Mouse (Mus musculus) ES-Bruce4 (cell line): ENCODE results near the gene Pde7b. TPM values are rescaled to one million over a fixed set of nuclear protein-coding genes. Genes with fewer than 3 reads are reported as not detected.

Experiments
- H3K27ac ChIP-seq: 2 replicates; pipeline ENCODE4 v1.5.1; 2012; ENCODE audit warnings: low read length, inconsistent platforms; ENCODE audit not compliant: insufficient read depth
- H3K27me3 ChIP-seq: 2 replicates; pipeline ENCODE4 v1.6.1; 2012; ENCODE audit warnings: mild to moderate bottlenecking, low read length, inconsistent platforms; ENCODE audit not compliant: control insufficient read depth, poor library complexity, insufficient read depth, severe bottlenecking
- H3K36me3 ChIP-seq: 2 replicates; pipeline ENCODE4 v1.6.1; 2012; ENCODE audit warnings: inconsistent platforms, mild to moderate bottlenecking, low read length, moderate library complexity; ENCODE audit not compliant: control insufficient read depth, poor library complexity, insufficient read depth, severe bottlenecking
- H3K4me1 ChIP-seq: one replicate; pipeline ENCODE4 v1.8.1; 2011; ENCODE audit warnings: low read length; ENCODE audit not compliant: control insufficient read depth, insufficient read depth
- H3K4me3 ChIP-seq: 2 replicates; pipeline ENCODE4 v1.5.1; 2011; ENCODE audit warnings: low read depth, mild to moderate bottlenecking, low read length
- H3K9ac ChIP-seq: 2 replicates; pipeline ENCODE4 v1.6.1; 2012; ENCODE audit warnings: low read depth, mild to moderate bottlenecking, inconsistent platforms; ENCODE audit not compliant: poor library complexity, severe bottlenecking
- H3K9me3 ChIP-seq: replicated peaks from 2 replicates; pipeline ENCODE4 v1.6.1; 2012; ENCODE audit warnings: mild to moderate bottlenecking, low read length, inconsistent platforms; ENCODE audit not compliant: control insufficient read depth, poor library complexity, insufficient read depth, severe bottlenecking
- CTCF ChIP-seq: IDR thresholded peaks from one replicate; pipeline ENCODE4 v1.8.1; 2011; ENCODE audit warnings: low read depth, low read length
- EP300 ChIP-seq: IDR thresholded peaks from 2 replicates; pipeline ENCODE4 v1.6.1; 2011; ENCODE audit warnings: low read depth, low read length; ENCODE audit not compliant: insufficient read depth
- POLR2A ChIP-seq: IDR thresholded peaks from one replicate; pipeline ENCODE4 v1.8.1; 2011; ENCODE audit warnings: low read length; ENCODE audit not compliant: insufficient read depth
- polyA plus RNA-seq: library from polyadenylated mRNA; stranded (reverse); fragments of >200 nt; gene quantifications from 2 replicates; pipeline ENCODE4 v1.2.4, GENCODE M21; 2011; ENCODE audit warnings: low read depth; ENCODE audit not compliant: missing spikeins, insufficient read depth, insufficient read length

The Pde7b gene
- polyA plus RNA-seq, 1 experiment = 0.18 TPM

DNA sequence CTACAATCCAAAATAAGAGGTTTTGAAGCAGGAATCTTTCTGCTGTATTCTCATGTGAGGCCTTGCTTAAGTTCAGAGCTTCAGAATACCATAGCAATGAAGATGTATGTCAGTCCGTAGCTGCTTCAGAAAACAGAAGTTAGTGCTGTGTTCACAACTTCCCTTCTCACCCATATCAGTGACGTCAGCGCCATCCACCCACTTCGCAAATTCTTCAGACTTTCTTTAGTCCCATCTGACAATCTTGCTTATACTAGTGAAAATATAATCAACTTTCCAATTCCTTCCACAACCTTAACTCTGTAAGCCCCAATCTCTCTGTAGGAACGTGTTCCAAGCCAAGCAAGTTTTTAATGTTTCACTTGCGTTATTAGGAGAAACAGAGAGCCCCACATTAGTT is 326.7 kb downstream of the Pde7b start:
- H3K9ac ChIP-seq = no peak overlapping the region
- H3K27ac ChIP-seq = no peak overlapping the region

GRCm38 (mm10) chr10:20395778-20396177 is 329.1 kb downstream of the Pde7b start:
- Histone ChIP-seq H3K9me3 (no peaks in the 10 kb centered on the region), H3K36me3 (no peaks in the 10 kb centered on the region), H3K4me3 (no peak overlapping the region), H3K4me1 (peaks cover 3% of the 10 kb centered on the region), H3K9ac (no peak overlapping the region), H3K27ac (no peak overlapping the region), H3K27me3 (no peaks in the 10 kb centered on the region)
- TF ChIP-seq EP300 = no peak

More for the DNA sequence above, 326.7 kb downstream of the Pde7b start:
- Histone ChIP-seq H3K36me3 (no peaks in the 10 kb centered on the region), H3K27me3 (no peaks in the 10 kb centered on the region), H3K9me3 (no peaks in the 10 kb centered on the region), H3K4me3 (no peak overlapping the region), H3K4me1 (peaks cover 3% of the 10 kb centered on the region)
- TF ChIP-seq EP300 = no peak
- TF ChIP-seq POLR2A = no peak

DNA sequence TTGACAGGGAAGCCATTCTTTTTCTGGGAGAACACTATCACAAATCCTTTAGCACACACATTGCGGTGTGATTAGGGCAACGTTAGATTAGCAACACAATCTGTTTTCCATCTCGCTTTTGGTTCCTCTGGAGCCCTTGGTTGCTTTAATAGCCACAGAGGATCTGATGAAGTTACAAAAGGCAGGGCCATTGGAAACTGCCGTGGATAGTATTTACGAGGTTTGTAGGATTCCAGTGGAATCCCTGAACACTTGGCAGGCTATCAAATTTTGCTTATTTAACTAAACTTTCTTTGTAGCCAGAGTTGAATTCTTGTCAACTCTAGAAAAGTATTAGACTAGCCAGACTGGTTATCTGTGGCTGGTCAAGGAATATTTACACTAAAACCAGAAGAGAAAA is 330.1 kb downstream of the Pde7b start:
- H3K27ac ChIP-seq = no peak overlapping the region
- no peak overlapping the region for H3K9ac ChIP-seq
- H3K4me1 ChIP-seq = peaks cover 3% of the 10 kb centered on the region
- H3K4me3 ChIP-seq = no peak overlapping the region
- no peaks in the 10 kb centered on the region for H3K36me3 ChIP-seq
- H3K9me3 ChIP-seq = no peaks in the 10 kb centered on the region
- no peaks in the 10 kb centered on the region for H3K27me3 ChIP-seq
- TF ChIP-seq POLR2A = no peak
- no peak for TF ChIP-seq EP300
- no peak for TF ChIP-seq CTCF

- Histone ChIP-seq H3K9me3 (no peaks in the 10 kb centered on the region), H3K4me3 (no peak overlapping the region), H3K4me1 (no peaks in the 10 kb centered on the region), H3K27me3 (no peaks in the 10 kb centered on the region), H3K9ac (no peak overlapping the region), H3K27ac (no peak overlapping the region), H3K36me3 (no peaks in the 10 kb centered on the region)
- TF ChIP-seq POLR2A (no peak), CTCF (no peak), EP300 (no peak)
Measured at GRCm38 (mm10) chr10:20390568-20390967, 334.3 kb downstream of the Pde7b start.

DNA sequence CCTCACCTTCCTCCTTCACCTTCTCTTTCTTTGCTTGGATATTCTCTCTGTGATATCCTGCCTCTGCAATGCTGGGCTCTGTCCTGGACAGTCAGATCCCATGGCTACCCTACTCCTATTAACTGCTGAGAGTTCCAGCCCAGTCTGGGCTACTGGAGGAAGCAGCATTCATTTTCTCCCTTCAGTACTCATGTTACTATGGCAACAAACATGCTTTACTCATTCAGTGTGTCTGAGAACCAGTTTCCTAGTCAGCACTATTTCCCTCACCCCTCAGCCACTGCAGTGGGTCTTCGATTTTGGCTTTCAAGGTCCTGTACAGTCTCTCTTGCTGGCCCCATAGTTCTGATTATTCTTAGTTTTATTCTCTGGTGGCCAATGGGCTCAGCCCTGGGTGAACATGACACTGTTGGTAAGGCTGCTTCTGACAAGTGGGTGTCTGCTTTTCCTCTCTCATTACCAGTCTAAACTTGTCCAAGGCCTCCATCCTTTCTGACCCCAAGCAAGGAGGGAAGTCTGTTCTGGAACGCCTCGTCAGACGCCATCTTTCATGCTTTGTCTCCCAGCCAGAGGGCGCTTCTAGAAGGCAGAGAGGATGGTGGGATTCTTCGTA is 342.0 kb downstream of the Pde7b start:
- Histone ChIP-seq H3K36me3 (no peaks in the 10 kb centered on the region), H3K4me3 (no peak overlapping the region), H3K27me3 (no peaks in the 10 kb centered on the region), H3K27ac (no peak overlapping the region), H3K9me3 (no peaks in the 10 kb centered on the region), H3K4me1 (no peaks in the 10 kb centered on the region), H3K9ac (no peak overlapping the region)
- TF ChIP-seq CTCF (no peak), EP300 (no peak), POLR2A (no peak)

- TF ChIP-seq CTCF = no peak
- TF ChIP-seq EP300 = no peak
- no peak for TF ChIP-seq POLR2A
- Histone ChIP-seq H3K4me3 (no peak overlapping the region), H3K9me3 (no peaks in the 10 kb centered on the region)
Measured at GRCm38 (mm10) chr10:20381352-20381751, 343.5 kb downstream of the Pde7b start.

More at GRCm38 (mm10) chr10:20381352-20381751, 343.5 kb downstream of the Pde7b start:
- Histone ChIP-seq H3K27ac (no peak overlapping the region), H3K27me3 (no peaks in the 10 kb centered on the region), H3K4me1 (no peaks in the 10 kb centered on the region), H3K9ac (no peak overlapping the region), H3K36me3 (no peaks in the 10 kb centered on the region)
